In genomic region chr11:51391548-51391947, GRCm38 (mm10) we compare ENCODE assay signal across 9 mouse cellular contexts.
DNase-seq lines count a peak whose midpoint lies in the region; ATAC-seq and TF ChIP-seq lines count a peak whose summit lies in the region.
"Had no signal": no experiment of that assay in that cellular context is flagged by ENCODE, and none has a peak within 500 bp of the region (broad histone marks: within the 10 kb centered on the region; RNA-seq: fewer than 3 reads in every experiment).

No protein-coding gene starts in this region.

- H3K4me1 ChIP-seq in neural tube, embryonic 15.5 days: peaks cover 24% of the 10 kb centered on the region
- peaks cover 7% of the 10 kb centered on the region; the same call in 1 of the 2 replicates for H3K4me1 ChIP-seq in intestine, embryonic 16.5 days (ENCODE audit: control insufficient read depth, insufficient read depth, low read length)
- H3K4me1 ChIP-seq in limb, embryonic 14.5 days (ENCODE audit: control insufficient read depth, insufficient read depth, low read length): peaks cover 38% of the 10 kb centered on the region
- H3K4me1 ChIP-seq in thymus, adult 2 months (replicated peaks; ENCODE audit: control insufficient read depth, insufficient read depth, low read length): no peaks in the 10 kb centered on the region

- ATAC-seq in neural tube, embryonic 15.5 days (ENCODE audit: low FRiP score): no peak
- peak; percentile 62; the same call in 1 of the 2 replicates for ATAC-seq in intestine, embryonic 16.5 days
- ATAC-seq in limb, embryonic 14.5 days (ENCODE audit: low FRiP score, low read depth): no peak

- no peaks in the 10 kb centered on the region for H3K9me3 ChIP-seq in neural tube, embryonic 15.5 days (replicated peaks)
- no peaks in the 10 kb centered on the region for H3K9me3 ChIP-seq in intestine, embryonic 16.5 days (ENCODE audit: control insufficient read depth, low read length)
- H3K9me3 ChIP-seq in limb, embryonic 14.5 days (ENCODE audit: control insufficient read depth, low read length): no peaks in the 10 kb centered on the region

- H3K4me2 ChIP-seq in neural tube, embryonic 15.5 days: no peak overlapping the region
- H3K4me2 ChIP-seq in intestine, embryonic 16.5 days (ENCODE audit: low read depth, low read length): no peak overlapping the region
- no peak overlapping the region for H3K4me2 ChIP-seq in limb, embryonic 14.5 days (replicated peaks; ENCODE audit: low read depth, low read length, severe bottlenecking)

- 54% methylated on average over 4 of the region's 4 CpGs for WGBS in neural tube, embryonic 15.5 days
- WGBS in intestine, embryonic 16.5 days: 39% methylated on average over 4 of the region's 4 CpGs
- WGBS in limb, embryonic 14.5 days: 47% methylated on average over 4 of the region's 4 CpGs
- 91% methylated on average over 4 of the region's 4 CpGs for WGBS in thymus, adult 2 months

- H3K36me3 ChIP-seq in neural tube, embryonic 15.5 days: no peaks in the 10 kb centered on the region
- H3K36me3 ChIP-seq in intestine, embryonic 16.5 days (ENCODE audit: control insufficient read depth, insufficient read depth, low read length): no peaks in the 10 kb centered on the region
- H3K36me3 ChIP-seq in limb, embryonic 14.5 days (ENCODE audit: control insufficient read depth, insufficient read depth, low read length): no peaks in the 10 kb centered on the region
- H3K36me3 ChIP-seq in thymus, adult 2 months (ENCODE audit: control insufficient read depth, insufficient read depth, low read length): no peaks in the 10 kb centered on the region

- no peak for DNase-seq in neural tube, embryonic 10.5 days (ENCODE audit: extremely low spot score, low spot score)
- peak; percentile 52 for DNase-seq in limb, embryonic 14.5 days (ENCODE audit: low spot score)
- no peak for DNase-seq in thymus, adult 2 months
- no peak for DNase-seq in embryo, embryonic 10.5 days (ENCODE audit: low spot score)
- no peak for DNase-seq in testis, postnatal 10 days (ENCODE audit: low spot score)
- DNase-seq in retina, postnatal 1 day: no peak
- DNase-seq: kidney, adult 18-20 months had no signal

- no peak for TF ChIP-seq POLR2A in limb, embryonic 14.5 days (IDR thresholded peaks at IDR 0.05; ENCODE audit: borderline replicate concordance, extremely low read depth, insufficient read depth, insufficient read length)
- no peak for TF ChIP-seq POLR2A in thymus, adult 2 months (IDR thresholded peaks at IDR 0.05; ENCODE audit: control insufficient read depth, extremely low read depth, insufficient read depth, low read length, poor library complexity)

- H3K4me3 ChIP-seq in neural tube, embryonic 15.5 days (replicated peaks): no peak overlapping the region
- H3K4me3 ChIP-seq in intestine, embryonic 16.5 days (ENCODE audit: low read length): no peak overlapping the region
- no peak overlapping the region for H3K4me3 ChIP-seq in limb, embryonic 14.5 days (replicated peaks; ENCODE audit: low read length)
- no peak overlapping the region for H3K4me3 ChIP-seq in thymus, adult 2 months (ENCODE audit: control insufficient read depth, insufficient read depth, low read length)

- no peak for TF ChIP-seq CTCF in thymus, adult 2 months (IDR thresholded peaks at IDR 0.05; ENCODE audit: borderline replicate concordance, control insufficient read depth, extremely low read depth, insufficient read depth, low read length, poor library complexity)

- H3K9ac ChIP-seq in neural tube, embryonic 15.5 days (replicated peaks): no peak overlapping the region
- H3K9ac ChIP-seq in intestine, embryonic 16.5 days (ENCODE audit: low read depth, low read length): no peak overlapping the region
- no peak overlapping the region for H3K9ac ChIP-seq in limb, embryonic 14.5 days (ENCODE audit: low read depth, low read length, severe bottlenecking)

- H3K27me3 ChIP-seq in neural tube, embryonic 15.5 days (replicated peaks): no peaks in the 10 kb centered on the region
- no peaks in the 10 kb centered on the region for H3K27me3 ChIP-seq in intestine, embryonic 16.5 days (replicated peaks; ENCODE audit: control insufficient read depth, insufficient read depth, low read length)
- H3K27me3 ChIP-seq in limb, embryonic 14.5 days (ENCODE audit: control insufficient read depth, insufficient read depth, low read length): no peaks in the 10 kb centered on the region
- H3K27me3 ChIP-seq in thymus, adult 2 months (ENCODE audit: control insufficient read depth, insufficient read depth, low read length): no peaks in the 10 kb centered on the region

- H3K27ac ChIP-seq in neural tube, embryonic 15.5 days (replicated peaks): 0 out of 2 replicates have a peak overlapping the region, but pooled peaks have one; percentile 13
- H3K27ac ChIP-seq in intestine, embryonic 16.5 days (ENCODE audit: low read length): 0 out of 2 replicates have a peak overlapping the region, but pooled peaks have one; percentile 27
- no peak overlapping the region for H3K27ac ChIP-seq in limb, embryonic 14.5 days (replicated peaks; ENCODE audit: low read depth, low read length)
- H3K27ac ChIP-seq in thymus, adult 2 months (ENCODE audit: control insufficient read depth, insufficient read depth, low read length): no peak overlapping the region

Comparison
In these comparisons a context has a peak if more than half of its experiments do, and no peak if none do; other contexts are left out.
1. H3K27ac ChIP-seq: peak in neural tube, embryonic 15.5 days (single experiment) and intestine, embryonic 16.5 days (single experiment); none in limb, embryonic 14.5 days (single experiment) and thymus, adult 2 months (single experiment).